Mouse (Mus musculus): ENCODE measurements around the gene Tmprss6.

The Tmprss6 gene

DNA sequence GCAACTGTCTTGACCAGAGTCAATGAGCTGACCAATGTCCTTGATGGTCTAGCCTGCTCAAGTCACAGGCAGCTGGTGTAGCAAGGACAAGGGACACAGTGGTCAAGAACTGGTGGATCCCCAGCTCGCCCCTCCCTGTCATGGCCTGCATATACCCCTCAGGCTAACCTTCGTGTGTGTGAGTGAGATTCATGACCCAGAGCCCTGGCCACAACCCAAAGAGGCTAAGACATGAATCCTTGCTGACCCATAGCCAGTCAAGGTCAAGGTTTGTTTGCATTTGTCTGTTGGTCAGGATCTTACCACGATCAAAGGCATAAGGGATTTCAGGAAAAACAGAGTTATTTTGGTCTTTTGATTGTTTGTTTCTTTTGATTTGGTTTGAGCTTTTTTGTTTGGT lies 14.1 kb upstream of the Tmprss6 start:
- DNase-seq (ENCODE audit: low read depth, low spot score) = no peak

- no peak for DNase-seq (ENCODE audit: low read depth, low spot score)
These were observed 13.1 kb upstream of the Tmprss6 start for GRCm38 (mm10) chr15:78481448-78482000.

GRCm38 (mm10) chr15:78480991-78481390 lies 12.6 kb upstream of the Tmprss6 start:
- no peak for DNase-seq (ENCODE audit: low read depth, low spot score)

DNA sequence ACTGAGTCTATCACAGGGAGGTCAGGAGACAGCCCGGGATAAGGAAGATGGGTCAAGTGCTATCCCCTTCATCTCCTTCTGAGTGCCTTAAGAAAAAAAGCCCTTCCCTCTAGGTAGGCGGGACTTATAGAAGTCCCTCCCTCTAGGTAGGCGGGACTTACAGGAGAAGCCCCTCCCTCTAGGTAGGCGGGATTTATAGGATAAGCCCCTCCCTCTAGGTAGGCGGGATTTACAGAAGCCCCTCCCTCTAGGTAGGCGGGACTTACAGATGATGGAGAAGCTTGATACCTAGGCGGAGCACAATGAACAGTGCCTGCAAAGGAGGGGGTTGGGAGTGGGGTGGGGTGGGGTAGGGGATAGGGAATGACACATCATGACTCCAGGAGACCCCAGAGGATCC lies 11.7 kb upstream of the Tmprss6 start:
- no peak for DNase-seq (ENCODE audit: low read depth, low spot score)

- DNase-seq (ENCODE audit: low read depth, low spot score) = no peak
These were observed 11.0 kb upstream of the Tmprss6 start for GRCm38 (mm10) chr15:78479470-78479869.

DNA sequence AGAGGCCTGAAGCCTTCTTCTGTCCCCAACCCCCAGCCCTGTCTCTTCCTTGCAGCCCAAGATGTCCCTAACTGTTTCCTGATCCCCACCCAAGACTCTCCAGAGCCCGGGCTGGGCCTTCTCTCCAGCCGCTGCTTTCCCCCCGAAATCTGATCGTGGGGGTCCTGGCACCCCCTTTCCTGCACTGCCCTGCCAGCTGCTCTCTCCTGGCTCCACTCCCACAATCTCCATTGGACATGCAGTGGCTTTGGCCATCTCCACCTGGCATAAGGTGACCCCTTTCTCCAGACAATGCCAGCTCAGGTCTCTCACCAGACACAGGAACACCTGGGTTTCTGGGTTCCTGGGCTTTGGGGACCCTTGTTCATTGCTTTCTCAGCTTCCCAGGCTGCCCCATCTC lies 9.6 kb upstream of the Tmprss6 start:
- no peak for DNase-seq (ENCODE audit: low read depth, low spot score)

DNA sequence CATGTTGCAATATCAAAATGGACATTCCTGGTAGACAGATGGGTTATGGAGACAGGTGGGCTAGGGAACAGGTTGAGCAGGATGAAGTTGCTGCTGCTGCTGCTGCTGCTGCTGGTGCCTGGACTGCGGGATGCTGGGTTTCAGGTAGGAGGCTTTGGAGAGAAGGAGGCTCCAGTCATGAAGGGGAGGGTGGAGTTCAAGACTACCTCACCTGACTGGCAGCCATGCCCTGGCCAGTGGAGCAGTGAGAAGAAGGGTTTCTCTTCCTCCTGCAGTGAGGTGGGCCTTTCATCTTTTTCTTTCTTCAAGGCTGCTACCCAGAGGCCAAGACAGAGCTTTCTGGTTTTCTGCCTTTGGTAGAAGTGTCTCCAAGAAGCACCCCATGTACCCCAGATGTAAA lies 8.4 kb upstream of the Tmprss6 start:
- DNase-seq (ENCODE audit: low read depth, low spot score) = no peak

DNA sequence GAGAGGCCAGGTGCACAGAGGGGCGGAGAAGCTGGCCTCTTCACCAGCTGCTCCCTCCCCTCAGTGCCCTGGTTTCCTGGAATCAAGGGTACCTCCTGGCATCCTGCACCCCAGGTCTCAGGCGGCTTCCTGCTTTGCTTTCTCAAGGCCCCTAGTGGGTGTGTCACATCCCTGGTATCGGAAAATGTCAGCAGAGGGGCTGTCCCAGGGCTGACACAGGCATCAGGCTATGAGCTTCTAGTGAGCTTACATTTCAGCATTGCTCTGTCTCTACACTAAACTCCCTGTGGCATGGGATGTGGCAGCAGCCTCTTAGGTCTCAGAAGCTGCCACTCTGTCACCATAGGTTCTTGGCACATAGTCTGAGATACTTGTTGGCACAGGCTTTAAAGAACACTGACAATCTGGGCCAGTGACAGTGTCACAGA lies 7.2 kb upstream of the Tmprss6 start:
- no peak for DNase-seq (ENCODE audit: low read depth, low spot score)

- DNase-seq (ENCODE audit: low read depth, low spot score) = no peak
These were observed 5.0 kb upstream of the Tmprss6 start for GRCm38 (mm10) chr15:78473442-78473841.

- no peak for DNase-seq (ENCODE audit: low read depth, low spot score)
These were observed 3.5 kb upstream of the Tmprss6 start for GRCm38 (mm10) chr15:78471902-78472301.

DNA sequence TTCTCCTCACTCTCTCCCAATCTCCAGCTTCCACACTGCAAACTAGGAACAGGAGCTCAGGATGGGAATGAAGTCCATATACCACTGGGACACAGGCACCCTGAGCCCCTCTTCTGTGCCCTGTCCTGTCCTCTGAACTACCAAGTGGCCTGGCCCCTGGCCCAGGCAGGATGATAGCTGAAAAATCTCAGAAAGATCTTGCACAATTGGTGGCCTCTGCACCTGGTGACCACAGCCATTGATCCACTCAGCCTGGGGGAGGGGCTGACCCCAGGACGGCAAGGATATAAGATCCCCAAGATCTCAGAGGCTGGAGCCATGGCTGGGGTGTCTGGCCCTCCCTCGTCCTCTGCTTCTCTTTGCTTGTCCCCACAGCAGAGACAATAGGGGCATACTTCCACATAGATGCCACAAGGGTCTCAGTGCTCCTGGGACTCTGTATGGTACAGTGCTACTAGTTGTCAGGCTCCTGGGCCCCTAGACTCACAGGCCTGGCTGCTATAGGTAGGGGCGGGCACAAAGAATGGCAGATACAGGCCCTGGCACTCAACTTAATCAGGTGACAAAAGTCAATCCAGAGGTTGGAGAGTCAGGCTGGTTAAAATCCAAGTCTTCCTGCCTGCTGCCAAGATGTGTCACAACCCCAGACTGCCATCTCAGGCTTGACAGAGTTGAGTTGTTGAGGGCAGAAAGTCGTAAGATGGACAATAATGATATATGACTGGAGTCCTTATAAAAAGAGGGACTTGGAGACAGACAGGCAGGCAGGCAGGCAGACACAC lies 2.3 kb upstream of the Tmprss6 start:
- no peak for DNase-seq (ENCODE audit: low read depth, low spot score)

- DNase-seq (ENCODE audit: low read depth, low spot score) = no peak
These were observed 864 bp downstream of the Tmprss6 start for GRCm38 (mm10) chr15:78467570-78467969.

DNA sequence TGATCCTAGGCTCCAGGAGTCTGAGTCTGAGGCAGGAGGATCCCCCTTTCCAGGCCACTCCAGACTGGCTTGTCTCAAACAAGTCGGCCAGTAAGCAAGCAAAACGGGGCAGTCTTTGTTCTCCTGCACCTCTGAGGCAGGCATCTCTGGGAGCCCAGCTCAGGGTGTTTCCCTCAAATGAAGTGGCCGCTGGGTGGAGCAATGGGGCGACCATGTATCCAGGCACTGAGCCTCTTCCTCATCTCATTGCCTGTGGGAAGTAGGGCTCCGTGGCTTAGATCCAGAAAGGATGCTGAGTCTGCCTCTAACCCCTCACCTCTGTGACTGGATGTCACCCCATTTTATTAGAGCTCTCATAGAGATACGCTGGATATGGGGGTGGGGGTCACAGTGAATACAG lies 1.6 kb downstream of the Tmprss6 start:
- DNase-seq (ENCODE audit: low read depth, low spot score) = no peak

- no peak for DNase-seq (ENCODE audit: low read depth, low spot score)
These were observed 5.5 kb downstream of the Tmprss6 start for GRCm38 (mm10) chr15:78462981-78463380.

DNA sequence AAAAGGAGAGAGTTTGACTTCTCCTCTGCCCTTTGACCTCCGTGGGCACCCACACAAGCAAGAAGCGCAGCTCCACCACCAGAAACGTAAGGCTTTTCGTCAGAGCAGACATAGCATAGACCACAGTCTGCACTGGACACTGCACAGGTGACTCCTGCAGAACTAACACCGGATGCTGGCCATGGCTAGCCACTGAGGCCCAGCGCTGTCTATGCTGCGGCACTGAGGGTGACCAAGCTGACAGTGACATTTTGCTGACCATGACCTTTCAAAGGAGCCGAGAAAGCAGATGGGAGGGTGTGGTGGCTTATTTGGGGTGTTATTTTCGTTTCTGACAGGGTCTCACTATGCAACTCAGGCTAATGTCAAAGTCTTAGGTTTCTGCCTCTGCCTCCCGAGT lies 11.2 kb downstream of the Tmprss6 start:
- no peak for DNase-seq (ENCODE audit: low read depth, low spot score)

GRCm38 (mm10) chr15:78456051-78456450 lies 12.4 kb downstream of the Tmprss6 start:
- no peak for DNase-seq (ENCODE audit: low read depth, low spot score)

- DNase-seq (ENCODE audit: low read depth, low spot score) = no peak
These were observed 13.3 kb downstream of the Tmprss6 start for GRCm38 (mm10) chr15:78455168-78455567.

GRCm38 (mm10) chr15:78452929-78453328 lies 15.5 kb downstream of the Tmprss6 start:
- no peak for DNase-seq (ENCODE audit: low read depth, low spot score)

DNA sequence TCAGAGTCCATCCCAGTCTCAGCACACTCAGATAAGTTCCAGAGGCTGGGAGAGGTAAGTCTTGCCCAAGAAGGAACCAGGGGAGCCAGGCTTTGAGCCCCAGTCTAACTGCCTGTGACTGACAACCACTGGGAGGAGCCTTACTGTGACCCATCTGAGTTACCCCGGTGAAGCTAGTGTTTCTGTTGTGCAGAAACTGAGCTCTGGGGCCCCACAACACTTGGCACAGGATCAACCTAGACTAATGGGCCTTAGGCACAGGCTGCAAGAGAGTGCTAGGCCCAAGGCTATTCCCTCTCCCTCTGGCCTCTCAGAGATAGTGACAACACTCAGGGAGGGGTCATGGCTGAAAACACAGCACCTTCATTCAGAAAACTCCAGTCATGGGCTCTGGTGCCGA lies 17.2 kb downstream of the Tmprss6 start:
- DNase-seq (ENCODE audit: low read depth, low spot score) = no peak

GRCm38 (mm10) chr15:78450419-78450768 lies 18.0 kb downstream of the Tmprss6 start:
- no peak for DNase-seq (ENCODE audit: low read depth, low spot score)

GRCm38 (mm10) chr15:78449694-78450418 lies 18.6 kb downstream of the Tmprss6 start:
- DNase-seq (ENCODE audit: low read depth, low spot score) = no peak

- DNase-seq (ENCODE audit: low read depth, low spot score) = no peak
These were observed 19.3 kb downstream of the Tmprss6 start for GRCm38 (mm10) chr15:78449131-78449530.

Data from embryo, embryonic 11.5 days (tissue).